Mouse (Mus musculus): ENCODE results near the gene Tor1a. TPM values are rescaled to one million over a fixed set of nuclear protein-coding genes. Genes with fewer than 3 reads are reported as not detected.
A peak's percentile ranks its signal among the peaks of the same experiment; 100 is the strongest.

Tor1a gene
- polyA plus RNA-seq (2014; fragmentation: Nextera tagmentation; extraction: Ambion mirVana) = 84.8 and 86.6 TPM in 2 replicates

DNA sequence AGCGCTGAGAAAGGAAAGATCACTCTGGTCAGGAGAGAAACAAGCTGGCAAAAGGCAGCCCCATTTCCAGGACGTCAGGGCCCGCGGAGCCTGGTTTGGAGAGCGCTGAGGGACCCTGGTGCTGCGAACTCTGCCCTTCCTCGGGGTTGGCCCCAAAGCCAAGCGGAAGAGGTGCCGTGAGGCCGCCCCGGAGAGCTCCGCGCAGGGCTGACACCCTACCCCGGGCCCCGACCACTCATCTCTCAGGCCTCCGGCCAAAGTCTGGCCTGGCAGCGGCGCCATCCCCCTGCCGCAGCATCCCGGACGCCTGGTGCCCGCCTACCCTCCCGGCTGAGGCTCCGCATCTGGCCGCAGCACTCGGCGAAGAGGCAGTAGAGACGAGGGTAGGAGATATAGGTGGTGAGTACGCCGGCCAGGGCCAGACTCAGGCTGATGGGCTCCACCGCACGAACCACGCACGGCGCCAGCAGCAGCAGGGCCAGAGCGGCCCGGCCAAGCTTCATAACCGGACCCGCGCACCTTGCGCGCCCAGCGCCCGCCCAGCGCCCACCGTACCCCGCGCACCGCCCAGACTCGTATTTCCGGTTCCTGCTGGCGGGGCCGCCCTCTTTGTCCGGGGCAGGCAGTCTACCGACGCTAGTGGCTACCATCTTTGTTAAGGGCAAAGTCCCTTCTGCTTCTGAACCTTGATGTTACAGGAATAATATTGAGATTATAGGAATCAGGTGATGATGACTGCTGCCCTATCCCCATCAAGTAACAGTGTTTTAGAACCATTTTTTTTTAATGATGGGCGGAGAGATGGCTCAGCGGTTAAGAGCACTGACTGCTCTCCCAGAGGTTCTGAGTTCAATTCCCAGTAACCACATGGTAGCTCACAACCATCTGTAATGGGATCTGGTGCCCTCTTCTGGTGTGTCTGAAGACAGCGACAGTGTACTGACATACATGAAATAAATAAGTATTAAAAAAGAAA lies at the start of gene Tor1a:
TSS of gene Tor1a (minus strand) at position 582 of the 976 bp plus-strand sequence.
- no peaks in the 10 kb centered on the region for H3K9me3 ChIP-seq (replicated peaks; ENCODE audit: control insufficient read depth, low read length)
- H3K4me3 ChIP-seq (ENCODE audit: low read depth, low read length) = peak within 1 kb of the TSS; percentile 95
- peak; percentile 94 for ATAC-seq (replicated peaks; ENCODE audit: insufficient number of reproducible peaks, low FRiP score, low TSS enrichment, low read depth)
- peak within 1 kb of the TSS; percentile 93 for H3K9ac ChIP-seq (replicated peaks; ENCODE audit: low read length)
- WGBS = 2% methylated on average over 54 of the region's 59 CpGs
- no peaks in the 10 kb centered on the region for H3K27me3 ChIP-seq (ENCODE audit: control insufficient read depth, insufficient read depth, low read length)
- peaks cover 2% of the 10 kb centered on the region; the same call in 1 of the 2 replicates for H3K4me1 ChIP-seq (ENCODE audit: control insufficient read depth, insufficient read depth, low read length)
- peak within 1 kb of the TSS; percentile 20; the same call in 1 of the 2 replicates for H3K27ac ChIP-seq (replicated peaks; ENCODE audit: low read depth, low read length)
- H3K36me3 ChIP-seq (replicated peaks; ENCODE audit: control insufficient read depth, insufficient read depth, low read depth, low read length) = peaks cover 7% of the 10 kb centered on the region
- peak; percentile 95 for DNase-seq (ENCODE audit: low spot score)
- peak within 1 kb of the TSS; percentile 84 for H3K4me2 ChIP-seq (ENCODE audit: low read depth, low read length)

GRCm38 (mm10) chr2:31013371-31014120 lies 45.8 kb upstream of the Tor1a start:
- Histone ChIP-seq H3K4me1 (ENCODE audit: control insufficient read depth, insufficient read depth, low read length) (no peaks in the 10 kb centered on the region), H3K4me2 (ENCODE audit: low read depth, low read length) (no peak overlapping the region), H3K36me3 (replicated peaks; ENCODE audit: control insufficient read depth, insufficient read depth, low read depth, low read length) (no peaks in the 10 kb centered on the region; the same call in 1 of the 2 replicates), H3K9ac (replicated peaks; ENCODE audit: low read length) (no peak overlapping the region), H3K4me3 (ENCODE audit: low read depth, low read length) (no peak overlapping the region), H3K27me3 (ENCODE audit: control insufficient read depth, insufficient read depth, low read length) (no peaks in the 10 kb centered on the region), H3K9me3 (replicated peaks; ENCODE audit: control insufficient read depth, low read length) (no peaks in the 10 kb centered on the region), H3K27ac (replicated peaks; ENCODE audit: low read depth, low read length) (no peak overlapping the region)
- no peak for DNase-seq (ENCODE audit: low spot score)
- ATAC-seq (replicated peaks; ENCODE audit: insufficient number of reproducible peaks, low FRiP score, low TSS enrichment, low read depth) = no peak
- WGBS = 65% methylated on average over 14 of the region's 14 CpGs

- H3K36me3 ChIP-seq (replicated peaks; ENCODE audit: control insufficient read depth, insufficient read depth, low read depth, low read length) = no peaks in the 10 kb centered on the region
- no peak overlapping the region for H3K9ac ChIP-seq (replicated peaks; ENCODE audit: low read length)
- WGBS = 87% methylated on average over 5 of the region's 5 CpGs
- no peak overlapping the region for H3K27ac ChIP-seq (replicated peaks; ENCODE audit: low read depth, low read length)
- no peak for ATAC-seq (replicated peaks; ENCODE audit: insufficient number of reproducible peaks, low FRiP score, low TSS enrichment, low read depth)
- no peak overlapping the region for H3K4me2 ChIP-seq (ENCODE audit: low read depth, low read length)
- no peak for DNase-seq (ENCODE audit: low spot score)
- H3K4me1 ChIP-seq (ENCODE audit: control insufficient read depth, insufficient read depth, low read length) = no peaks in the 10 kb centered on the region
- H3K4me3 ChIP-seq (ENCODE audit: low read depth, low read length) = no peak overlapping the region
- H3K27me3 ChIP-seq (ENCODE audit: control insufficient read depth, insufficient read depth, low read length) = no peaks in the 10 kb centered on the region
- H3K9me3 ChIP-seq (replicated peaks; ENCODE audit: control insufficient read depth, low read length) = no peaks in the 10 kb centered on the region
Measured at GRCm38 (mm10) chr2:31007208-31007607, 39.5 kb upstream of the Tor1a start.

- ATAC-seq (replicated peaks; ENCODE audit: insufficient number of reproducible peaks, low FRiP score, low TSS enrichment, low read depth) = no peak
- H3K4me2 ChIP-seq (ENCODE audit: low read depth, low read length) = no peak overlapping the region
- no peaks in the 10 kb centered on the region for H3K4me1 ChIP-seq (ENCODE audit: control insufficient read depth, insufficient read depth, low read length)
- WGBS = 87% methylated on average over 5 of the region's 5 CpGs
- no peaks in the 10 kb centered on the region for H3K27me3 ChIP-seq (ENCODE audit: control insufficient read depth, insufficient read depth, low read length)
- H3K9me3 ChIP-seq (replicated peaks; ENCODE audit: control insufficient read depth, low read length) = no peaks in the 10 kb centered on the region
- no peak overlapping the region for H3K9ac ChIP-seq (replicated peaks; ENCODE audit: low read length)
- H3K27ac ChIP-seq (replicated peaks; ENCODE audit: low read depth, low read length) = no peak overlapping the region
- H3K4me3 ChIP-seq (ENCODE audit: low read depth, low read length) = no peak overlapping the region
- DNase-seq (ENCODE audit: low spot score) = no peak
- no peaks in the 10 kb centered on the region for H3K36me3 ChIP-seq (replicated peaks; ENCODE audit: control insufficient read depth, insufficient read depth, low read depth, low read length)
Measured at GRCm38 (mm10) chr2:31006434-31006833, 38.7 kb upstream of the Tor1a start.

GRCm38 (mm10) chr2:31005453-31005852 lies 37.7 kb upstream of the Tor1a start:
- Histone ChIP-seq H3K9ac (replicated peaks; ENCODE audit: low read length) (no peak overlapping the region), H3K4me2 (ENCODE audit: low read depth, low read length) (no peak overlapping the region), H3K4me3 (ENCODE audit: low read depth, low read length) (no peak overlapping the region), H3K27ac (replicated peaks; ENCODE audit: low read depth, low read length) (no peak overlapping the region), H3K4me1 (ENCODE audit: control insufficient read depth, insufficient read depth, low read length) (no peaks in the 10 kb centered on the region), H3K27me3 (ENCODE audit: control insufficient read depth, insufficient read depth, low read length) (no peaks in the 10 kb centered on the region), H3K9me3 (replicated peaks; ENCODE audit: control insufficient read depth, low read length) (no peaks in the 10 kb centered on the region), H3K36me3 (replicated peaks; ENCODE audit: control insufficient read depth, insufficient read depth, low read depth, low read length) (no peaks in the 10 kb centered on the region)
- WGBS = 88% methylated on average over 2 of the region's 2 CpGs
- DNase-seq (ENCODE audit: low spot score) = no peak
- ATAC-seq (replicated peaks; ENCODE audit: insufficient number of reproducible peaks, low FRiP score, low TSS enrichment, low read depth) = no peak

DNA sequence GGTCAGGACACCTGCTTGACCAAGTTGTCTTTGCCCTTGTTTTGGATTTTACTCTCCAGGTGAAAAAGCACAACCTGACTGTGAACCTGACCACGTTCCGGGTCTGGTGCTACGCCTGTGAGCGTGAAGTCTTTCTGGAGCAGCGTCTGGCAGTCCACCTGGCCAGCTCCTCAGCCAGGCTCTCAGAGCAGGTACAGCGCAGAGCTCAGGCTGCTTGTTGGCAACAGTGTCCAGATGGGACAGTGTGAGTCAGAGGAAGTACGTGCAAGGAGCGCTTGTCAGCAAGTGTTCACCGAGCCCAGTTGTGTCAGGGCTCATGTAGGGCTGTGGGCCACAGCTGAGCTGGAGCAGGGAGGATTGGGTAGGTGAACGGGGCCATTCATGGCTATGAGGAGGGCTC lies 35.1 kb upstream of the Tor1a start:
- Histone ChIP-seq H3K4me3 (ENCODE audit: low read depth, low read length) (no peak overlapping the region), H3K27me3 (ENCODE audit: control insufficient read depth, insufficient read depth, low read length) (no peaks in the 10 kb centered on the region), H3K9ac (replicated peaks; ENCODE audit: low read length) (no peak overlapping the region), H3K9me3 (replicated peaks; ENCODE audit: control insufficient read depth, low read length) (no peaks in the 10 kb centered on the region), H3K4me1 (ENCODE audit: control insufficient read depth, insufficient read depth, low read length) (no peaks in the 10 kb centered on the region), H3K36me3 (replicated peaks; ENCODE audit: control insufficient read depth, insufficient read depth, low read depth, low read length) (no peaks in the 10 kb centered on the region), H3K27ac (replicated peaks; ENCODE audit: low read depth, low read length) (no peak overlapping the region), H3K4me2 (ENCODE audit: low read depth, low read length) (no peak overlapping the region)
- WGBS = 90% methylated on average over 10 of the region's 10 CpGs
- ATAC-seq (replicated peaks; ENCODE audit: insufficient number of reproducible peaks, low FRiP score, low TSS enrichment, low read depth) = no peak
- no peak for DNase-seq (ENCODE audit: low spot score)

DNA sequence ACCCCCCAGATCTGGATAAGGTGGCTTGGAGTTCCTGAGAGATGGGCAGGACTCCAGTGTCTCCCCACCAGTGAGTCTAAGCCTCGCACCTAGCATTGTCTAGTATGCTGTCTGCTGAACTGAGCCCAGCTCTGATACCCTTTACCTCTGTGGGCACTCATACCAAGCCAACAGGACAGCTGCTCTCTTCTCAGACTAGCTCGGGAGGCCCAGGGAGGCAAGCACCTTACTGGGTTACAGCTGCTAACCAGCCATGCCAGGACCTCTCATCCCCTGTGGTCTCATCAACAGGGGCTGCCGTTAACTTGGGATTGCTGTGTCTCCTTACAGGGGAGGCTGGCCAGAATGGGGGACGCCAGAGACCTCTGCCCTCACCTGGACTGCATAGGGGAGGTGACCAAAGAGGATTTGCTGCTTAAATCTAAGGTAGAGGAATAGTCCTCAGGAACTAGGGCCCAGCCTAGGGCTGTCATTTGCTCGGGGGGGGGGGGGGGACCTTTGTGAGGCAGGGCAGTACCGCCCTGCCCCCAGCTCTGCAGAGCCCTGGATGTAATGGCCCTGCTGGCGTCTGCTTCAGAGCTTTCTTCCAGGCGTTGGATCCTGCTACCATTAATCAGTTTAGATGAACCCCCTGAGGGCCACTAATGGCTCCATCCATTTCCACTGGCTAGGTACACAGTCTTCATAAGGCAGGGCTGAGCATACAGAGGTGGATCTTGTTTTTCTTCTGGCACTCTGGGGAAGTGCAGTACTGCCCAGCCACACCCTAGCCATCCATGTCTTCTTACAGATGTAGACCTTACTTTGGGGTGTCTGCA lies 30.9 kb upstream of the Tor1a start:
- ATAC-seq (replicated peaks; ENCODE audit: insufficient number of reproducible peaks, low FRiP score, low TSS enrichment, low read depth) (peak; percentile 62; the same call in 1 of the 2 replicates), DNase-seq (ENCODE audit: low spot score) (no peak)
- H3K4me1 ChIP-seq (ENCODE audit: control insufficient read depth, insufficient read depth, low read length) = no peaks in the 10 kb centered on the region
- no peak overlapping the region for H3K4me3 ChIP-seq (ENCODE audit: low read depth, low read length)
- H3K27ac ChIP-seq (replicated peaks; ENCODE audit: low read depth, low read length) = no peak overlapping the region
- no peak overlapping the region for H3K9ac ChIP-seq (replicated peaks; ENCODE audit: low read length)
- no peaks in the 10 kb centered on the region for H3K27me3 ChIP-seq (ENCODE audit: control insufficient read depth, insufficient read depth, low read length)
- no peak overlapping the region for H3K4me2 ChIP-seq (ENCODE audit: low read depth, low read length)
- H3K36me3 ChIP-seq (replicated peaks; ENCODE audit: control insufficient read depth, insufficient read depth, low read depth, low read length) = no peaks in the 10 kb centered on the region
- 70% methylated on average over 8 of the region's 8 CpGs for WGBS
- no peaks in the 10 kb centered on the region for H3K9me3 ChIP-seq (replicated peaks; ENCODE audit: control insufficient read depth, low read length)
